8 mouse cellular contexts compared by ENCODE assay signal in the genomic region with DNA sequence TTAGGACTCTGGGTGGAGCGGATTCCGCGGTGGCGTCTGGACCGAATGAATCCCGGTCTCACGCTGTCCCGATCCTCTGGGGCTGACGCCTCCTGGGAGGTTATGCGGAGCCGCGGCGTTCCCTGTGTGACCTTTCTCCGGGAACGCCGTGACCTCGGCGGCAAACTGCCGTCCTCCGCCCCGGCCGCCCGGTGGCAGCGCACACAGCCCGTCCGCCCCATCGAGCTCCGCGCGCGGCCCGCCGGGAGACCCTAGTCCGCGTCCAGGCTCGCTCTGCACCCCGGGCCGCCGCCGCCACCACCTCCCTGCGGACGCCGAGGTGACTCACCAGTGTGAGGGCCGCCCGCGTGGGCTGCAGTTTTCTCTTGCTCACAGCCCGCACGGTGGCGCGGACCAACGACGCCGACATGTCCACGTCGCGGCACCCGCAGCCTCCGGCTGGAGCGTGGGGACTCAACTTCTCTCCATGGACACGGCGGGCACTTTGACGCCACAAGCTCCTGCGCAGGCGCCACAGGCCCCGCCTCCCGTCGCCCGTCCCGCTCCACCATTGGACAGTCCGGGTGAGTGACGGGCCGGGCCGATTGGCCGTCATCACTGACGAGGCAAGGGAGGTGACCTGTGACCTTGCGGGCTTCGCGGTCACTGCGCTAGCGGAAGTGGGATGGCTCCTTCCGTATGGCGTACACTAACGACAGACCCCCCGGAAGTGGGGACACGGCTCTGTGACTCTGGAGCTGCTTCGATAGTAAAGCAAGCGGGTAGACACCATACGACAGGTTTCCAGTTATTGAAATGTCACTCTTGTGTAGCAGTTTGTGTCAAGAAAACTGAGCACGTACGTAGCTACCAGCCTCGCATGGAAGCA. TPM values are rescaled to one million over a fixed set of nuclear protein-coding genes. Genes with fewer than 3 reads are reported as not detected.
DNase-seq lines count a peak whose midpoint lies in the region; ATAC-seq and TF ChIP-seq lines count a peak whose summit lies in the region.

Gene Isca1 (minus strand): TSS at position 515 of the 868 bp plus-strand sequence.

- TF ChIP-seq POLR2A in liver, adult 2 months (IDR thresholded peaks at IDR 0.05; ENCODE audit: extremely low read depth, insufficient read depth, low read length) = peak; percentile 83
- peak; percentile 82 for TF ChIP-seq POLR2A in myocyte (IDR thresholded peaks at IDR 0.05; ENCODE audit: insufficient read length, low read depth)

- peak; percentile 79 for ATAC-seq in erythroblast, adult 5-6 weeks (replicated peaks; ENCODE audit: low FRiP score, poor library complexity, severe bottlenecking)
- peak; percentile 97 for ATAC-seq in heart, embryonic 11.5 days (replicated peaks; ENCODE audit: insufficient number of reproducible peaks, low FRiP score, low TSS enrichment)
- peak; percentile 97 for ATAC-seq in kidney, embryonic 16.5 days (ENCODE audit: low FRiP score, low TSS enrichment)

- peak within 1 kb of the TSS; percentile 73 for H3ac ChIP-seq in myocyte (ENCODE audit: control insufficient read depth, insufficient read length)

- no peaks in the 10 kb centered on the region for H3K9me3 ChIP-seq in heart, embryonic 11.5 days (replicated peaks; ENCODE audit: control insufficient read depth, low read length)
- no peaks in the 10 kb centered on the region for H3K9me3 ChIP-seq in kidney, embryonic 16.5 days (ENCODE audit: low read length)

- H3K4me3 ChIP-seq in heart, embryonic 11.5 days (ENCODE audit: low read depth, low read length) = peak within 1 kb of the TSS; percentile 86
- peak within 1 kb of the TSS; percentile 91 for H3K4me3 ChIP-seq in kidney, embryonic 16.5 days (ENCODE audit: low read length)
- H3K4me3 ChIP-seq in liver, adult 2 months (ENCODE audit: insufficient read depth, low read depth, low read length) = peak within 1 kb of the TSS; percentile 68
- H3K4me3 ChIP-seq in myocyte = peak within 1 kb of the TSS; percentile 95

- no peaks in the 10 kb centered on the region for H3K36me3 ChIP-seq in heart, embryonic 11.5 days (ENCODE audit: control insufficient read depth, insufficient read depth, low read length)
- H3K36me3 ChIP-seq in kidney, embryonic 16.5 days (ENCODE audit: insufficient read depth, low read length) = peaks cover 13% of the 10 kb centered on the region; the same call in 1 of the 2 replicates
- H3K36me3 ChIP-seq in liver, adult 2 months (ENCODE audit: control insufficient read depth, insufficient read depth, low read length) = peaks cover 9% of the 10 kb centered on the region
- H3K36me3 ChIP-seq in myocyte (ENCODE audit: control insufficient read depth, insufficient read depth) = peaks cover 18% of the 10 kb centered on the region
- no peaks in the 10 kb centered on the region for H3K36me3 ChIP-seq in splenic B cell, adult 2 months (ENCODE audit: control insufficient read depth, insufficient read depth, low read length, poor library complexity, severe bottlenecking)

- under 1% methylated on average over 88 of the region's 91 CpGs for WGBS in heart, embryonic 11.5 days (ENCODE audit: insufficient replicate concordance)
- under 1% methylated on average over 91 of the region's 91 CpGs for WGBS in kidney, embryonic 16.5 days
- under 1% methylated on average over 91 of the region's 91 CpGs for WGBS in liver, adult 2 months

- peak; percentile 99 for DNase-seq in B cell, adult 2 months
- DNase-seq in brain, adult 2 months (ENCODE audit: low read depth, low spot score) = peak; percentile 99
- DNase-seq in liver, adult 2 months (ENCODE audit: extremely low read depth, low read depth, low spot score) = peak; percentile 89
- peak; percentile 98 for DNase-seq in splenic B cell, adult 2 months (ENCODE audit: low read depth, low spot score)

- peak within 1 kb of the TSS; percentile 80 for H3K4me2 ChIP-seq in heart, embryonic 11.5 days
- peak within 1 kb of the TSS; percentile 84 for H3K4me2 ChIP-seq in kidney, embryonic 16.5 days (replicated peaks; ENCODE audit: low read depth, low read length)
- peak within 1 kb of the TSS; percentile 85 for H3K4me2 ChIP-seq in myocyte (ENCODE audit: low read depth)

- H3K27me3 ChIP-seq in heart, embryonic 11.5 days (ENCODE audit: control insufficient read depth, insufficient read depth, low read length) = no peaks in the 10 kb centered on the region
- H3K27me3 ChIP-seq in kidney, embryonic 16.5 days (ENCODE audit: insufficient read depth, low read length) = no peaks in the 10 kb centered on the region
- H3K27me3 ChIP-seq in liver, adult 2 months (ENCODE audit: control insufficient read depth, insufficient read depth, low read length) = no peaks in the 10 kb centered on the region
- no peaks in the 10 kb centered on the region for H3K27me3 ChIP-seq in myocyte (ENCODE audit: control insufficient read depth, insufficient read depth, insufficient read length)
- H3K27me3 ChIP-seq in splenic B cell, adult 2 months (ENCODE audit: control insufficient read depth, insufficient read depth, low read length, poor library complexity, severe bottlenecking) = no peaks in the 10 kb centered on the region

- H3K9ac ChIP-seq in heart, embryonic 11.5 days (ENCODE audit: low read depth, low read length) = peak within 1 kb of the TSS; percentile 95
- peak within 1 kb of the TSS; percentile 82 for H3K9ac ChIP-seq in kidney, embryonic 16.5 days (replicated peaks; ENCODE audit: low read length)
- H3K9ac ChIP-seq in liver, adult 2 months (ENCODE audit: low read depth, low read length) = peak within 1 kb of the TSS; percentile 89

- peak within 1 kb of the TSS; percentile 100 for H3K27ac ChIP-seq in heart, embryonic 11.5 days (ENCODE audit: low read depth, low read length)
- peak within 1 kb of the TSS; percentile 99 for H3K27ac ChIP-seq in kidney, embryonic 16.5 days (ENCODE audit: low read length)
- H3K27ac ChIP-seq in liver, adult 2 months (replicated peaks; ENCODE audit: insufficient read depth, low read depth, low read length) = peak within 1 kb of the TSS; percentile 94

- peaks cover 24% of the 10 kb centered on the region for H3K79me2 ChIP-seq in liver, adult 2 months (ENCODE audit: control insufficient read depth, insufficient read depth, low read length)
- H3K79me2 ChIP-seq in myocyte (ENCODE audit: control insufficient read depth, insufficient read depth) = peaks cover 39% of the 10 kb centered on the region

- peaks cover 39% of the 10 kb centered on the region for H3K4me1 ChIP-seq in heart, embryonic 11.5 days (ENCODE audit: control insufficient read depth, insufficient read depth, low read length)
- peaks cover 49% of the 10 kb centered on the region for H3K4me1 ChIP-seq in kidney, embryonic 16.5 days (ENCODE audit: insufficient read depth, low read length)
- H3K4me1 ChIP-seq in liver, adult 2 months (ENCODE audit: control insufficient read depth, insufficient read depth, low read length) = peaks cover 28% of the 10 kb centered on the region

- TF ChIP-seq CTCF in liver, adult 2 months (IDR thresholded peaks at IDR 0.05; ENCODE audit: low read depth, low read length) = no peak

TF ChIP-seq in myocyte, 11 proteins besides CTCF, POLR2A, EP300 and RAD21:
- TF ChIP-seq SRF (IDR thresholded peaks at IDR 0.05; ENCODE audit: control insufficient read depth, insufficient read length, low read depth) (peak; percentile 50), POLR2AphosphoS2 (IDR thresholded peaks at IDR 0.05; ENCODE audit: insufficient read length, low read depth) (peak; percentile 56), REST (IDR thresholded peaks at IDR 0.05; ENCODE audit: insufficient read depth, insufficient read length) (peak; percentile 38), MAX (IDR thresholded peaks at IDR 0.05; ENCODE audit: low read depth) (no peak)

RNA-seq across cellular contexts. Expression of gene Isca1, which starts in this region (rescaled TPM):
- total RNA-seq in erythroblast, adult 5-6 weeks (2015; ENCODE audit: low replicate concordance) = 667 and 741 TPM in 2 replicates
- 673 and 742 TPM in 2 replicates for total RNA-seq in erythroblast, adult 5-6 weeks (2017; ENCODE audit: low replicate concordance)
- polyA plus RNA-seq in heart, embryonic 11.5 days (2014; fragmentation: Nextera tagmentation; extraction: Ambion mirVana) = 168 and 171 TPM in 2 replicates
- 142 and 150 TPM in 2 replicates for polyA plus RNA-seq in kidney, embryonic 16.5 days (2015; fragmentation: Nextera tagmentation; extraction: Ambion mirVana)
- total RNA-seq in liver, adult 2 months (2014; rRNA removed) = 32.4 and 38.9 TPM in 2 replicates
- 52.8 and 56.9 TPM in 2 replicates for polyA plus RNA-seq in liver, adult 2 months (2012; rRNA removed)
- polyA plus RNA-seq in myocyte (2012; fragmentation: generic; extraction: Trizol) = 58.8 TPM

Comparison
In these comparisons a context has a peak if more than half of its experiments do, and no peak if none do; other contexts are left out.
1. Peak in every context shown above with its lines: DNase-seq, ATAC-seq, H3K4me3 ChIP-seq and H3K27ac ChIP-seq.
2. RNA of gene Isca1 (total RNA-seq): 667 to 742 TPM in erythroblast, adult 5-6 weeks; 32.4 to 38.9 TPM in liver, adult 2 months; every median in the first group is over 10 times any median in the second.